Mouse (Mus musculus) olfactory bulb, adult 2 months (tissue): ENCODE measurements at regions not wholly inside any gene's neighbourhood (a gene's known extent, or its start where the extent isn't known, plus 50 kb on each side); places are given as distances from the start of the nearest gene placed in this dataset.

Experiments
- H3K27ac ChIP-seq: fragments of 200-500 bp; 2 replicates; pipeline ENCODE4 v1.5.1; 2012; ENCODE audit warnings: low read depth, low read length; ENCODE audit not compliant: insufficient read depth
- H3K4me1 ChIP-seq: fragments of 200-500 bp; 2 replicates; pipeline ENCODE4 v1.6.1; 2012; ENCODE audit warnings: low read length; ENCODE audit not compliant: control insufficient read depth, insufficient read depth
- H3K4me3 ChIP-seq: fragments of 200-500 bp; 2 replicates; pipeline ENCODE4 v1.5.1; 2012; ENCODE audit warnings: mild to moderate bottlenecking, low read depth, low read length, moderate library complexity; ENCODE audit not compliant: insufficient read depth
- CTCF ChIP-seq: fragments of 200-500 bp; IDR thresholded peaks from 2 replicates; pipeline ENCODE4 v1.5.1; 2012; ENCODE audit warnings: low read depth, mild to moderate bottlenecking, low read length, moderate library complexity; ENCODE audit not compliant: insufficient read depth
- POLR2A ChIP-seq: fragments of 200-500 bp; IDR thresholded peaks from 2 replicates; pipeline ENCODE4 v1.6.1; 2012; ENCODE audit warnings: mild to moderate bottlenecking, low read depth, low read length, moderate library complexity; ENCODE audit not compliant: insufficient read depth
- WGBS: fragments of 180-500 bp; shearing (Covaris S2); methylation state at CpG from one replicate; pipeline ENCODE4 v1.1.7; 2018; 5-methylcytosine and 5-hydroxymethylcytosine counted together

DNA sequence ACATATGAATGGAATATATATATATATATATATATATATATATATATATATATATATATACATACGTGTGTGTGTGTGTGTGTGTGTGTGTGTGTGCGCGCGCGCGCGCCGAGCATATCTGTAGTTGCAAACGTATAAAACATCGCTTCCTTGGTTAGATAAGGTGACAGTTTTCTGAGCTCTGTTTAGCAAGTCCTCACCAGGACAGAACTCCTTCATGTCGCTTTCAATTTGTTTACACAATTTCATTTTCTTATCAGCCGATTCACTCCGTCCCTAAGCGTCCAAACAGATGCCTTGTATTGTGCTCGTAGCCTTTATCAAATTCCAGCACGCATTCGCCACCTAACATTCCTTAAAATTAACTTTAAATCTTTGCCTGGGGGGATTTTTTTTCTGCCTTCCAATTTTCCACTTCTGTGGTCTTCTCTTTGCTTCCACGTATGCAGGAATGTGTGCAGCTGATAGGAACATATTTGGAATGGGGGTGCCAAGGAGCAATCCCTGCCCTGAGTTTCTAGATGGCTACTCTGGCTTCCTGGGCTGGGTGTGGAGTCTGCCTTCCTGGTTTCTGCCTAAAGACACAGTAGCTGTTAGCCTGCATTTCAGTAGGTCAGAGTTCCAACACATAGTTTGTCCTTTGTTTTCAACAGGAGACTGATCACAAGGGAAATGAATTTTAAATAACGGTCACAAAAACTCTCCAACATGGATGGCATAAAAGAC, 575.7 kb downstream of the Robo2 start:
- WGBS = 89% methylated on average over 19 of the region's 19 CpGs
- TF ChIP-seq POLR2A (no peak), CTCF (no peak)
- no peaks in the 10 kb centered on the region for H3K4me1 ChIP-seq
- no peak overlapping the region for H3K27ac ChIP-seq
- H3K4me3 ChIP-seq = no peak overlapping the region

DNA sequence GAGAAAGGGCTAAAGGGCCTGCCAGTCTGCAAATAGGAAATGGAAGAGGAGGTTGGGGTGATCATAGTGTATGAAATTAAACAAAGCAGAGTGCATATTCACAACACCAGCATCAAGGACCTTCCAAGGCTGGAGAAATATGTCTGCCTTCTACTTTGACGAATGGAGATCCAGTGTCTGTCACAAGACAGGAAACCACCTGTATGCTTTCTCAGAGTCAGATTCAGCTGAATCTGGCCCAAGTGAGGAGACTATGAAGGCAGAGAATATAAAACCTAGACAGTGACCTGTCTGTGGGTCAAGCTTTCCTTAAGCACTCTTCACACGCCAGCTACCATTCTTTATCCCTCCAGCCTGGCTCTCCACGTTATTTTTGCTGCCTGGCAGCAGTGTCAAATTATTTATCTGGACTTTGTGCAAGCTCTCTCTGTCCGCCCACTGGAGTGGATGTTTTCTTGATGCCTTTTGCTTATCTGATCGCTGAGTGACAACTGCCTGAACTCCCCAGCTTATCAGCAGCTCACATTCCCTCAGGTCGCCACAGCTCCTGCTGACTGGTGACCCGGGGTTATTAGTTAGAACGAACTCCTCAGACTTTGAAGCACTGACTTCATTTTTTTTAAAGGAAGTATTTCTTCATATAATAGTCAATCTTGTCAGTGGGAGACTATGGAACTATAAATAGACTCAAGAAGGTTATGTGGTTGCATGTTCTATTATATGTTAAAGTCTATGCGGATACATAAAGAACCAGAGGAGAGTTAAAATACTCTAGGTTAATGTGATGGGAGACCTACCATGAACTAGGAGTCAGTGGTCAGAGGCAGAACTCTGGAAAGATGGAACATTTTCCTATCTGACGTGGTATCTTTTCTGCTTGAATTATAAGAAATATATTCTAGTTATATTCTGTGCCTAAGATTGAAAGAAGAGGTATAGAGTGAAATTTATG, 590.0 kb downstream of the Robo2 start:
- Histone ChIP-seq H3K4me1 (no peaks in the 10 kb centered on the region), H3K4me3 (no peak overlapping the region), H3K27ac (no peak overlapping the region)
- TF ChIP-seq POLR2A (no peak), CTCF (no peak)
- WGBS = 85% methylated on average over 10 of the region's 10 CpGs

DNA sequence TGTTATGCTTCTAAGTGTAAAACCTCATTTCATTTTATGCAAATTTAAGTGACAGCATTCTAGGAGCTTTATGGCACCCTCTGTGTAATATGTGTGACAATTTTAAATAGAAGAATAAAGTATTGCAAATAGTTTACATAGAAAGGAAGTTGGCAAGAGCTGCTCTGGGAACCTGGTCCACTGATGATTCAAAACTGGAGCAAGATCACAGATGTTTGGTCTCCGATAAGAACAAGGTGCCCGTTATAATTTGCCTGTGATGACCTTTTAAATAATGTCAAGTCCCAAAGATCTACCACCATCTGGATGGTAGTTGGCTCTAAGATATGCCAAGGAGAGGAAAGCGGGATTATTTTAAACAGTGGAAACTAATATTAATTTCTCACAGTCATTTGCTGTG, 607.1 kb downstream of the Robo2 start:
- H3K4me3 ChIP-seq = no peak overlapping the region
- WGBS = 90% methylated on average over 3 of the region's 3 CpGs
- no peak overlapping the region for H3K27ac ChIP-seq
- TF ChIP-seq POLR2A = no peak
- TF ChIP-seq CTCF = no peak
- no peaks in the 10 kb centered on the region for H3K4me1 ChIP-seq

DNA sequence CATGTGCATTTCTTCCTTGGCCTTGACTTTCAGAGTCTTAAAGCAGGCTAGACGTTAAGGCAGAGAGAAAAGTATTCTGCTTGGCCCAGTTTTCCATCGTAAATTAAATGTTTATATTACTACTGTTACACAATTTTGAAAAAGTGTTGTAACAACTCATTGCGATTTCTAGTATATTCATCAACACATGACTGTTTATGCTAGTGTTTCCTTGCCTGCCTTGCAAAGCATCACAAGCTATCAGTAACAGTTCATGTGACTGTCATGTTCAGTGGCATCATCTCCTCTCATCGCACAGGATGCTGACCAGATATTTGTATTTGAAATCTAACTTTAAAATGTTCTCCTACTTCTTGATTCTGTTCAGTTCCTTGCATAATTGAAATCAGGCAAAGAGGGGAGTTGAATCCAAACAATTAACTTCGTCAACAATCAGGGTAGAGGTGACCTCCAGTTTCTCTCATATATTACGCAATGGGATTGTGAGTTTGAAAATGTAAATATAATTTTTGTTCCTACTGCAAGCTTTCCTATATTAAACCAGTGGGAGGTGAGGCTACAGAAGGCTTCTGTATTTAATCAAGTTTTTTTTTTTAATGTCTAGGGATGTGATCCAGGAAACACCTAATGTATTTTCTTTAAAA, 615.0 kb downstream of the Robo2 start:
- no peaks in the 10 kb centered on the region for H3K4me1 ChIP-seq
- no peak for TF ChIP-seq CTCF
- TF ChIP-seq POLR2A = no peak
- no peak overlapping the region for H3K4me3 ChIP-seq
- WGBS = 91% methylated on average over 6 of the region's 6 CpGs
- H3K27ac ChIP-seq = no peak overlapping the region

DNA sequence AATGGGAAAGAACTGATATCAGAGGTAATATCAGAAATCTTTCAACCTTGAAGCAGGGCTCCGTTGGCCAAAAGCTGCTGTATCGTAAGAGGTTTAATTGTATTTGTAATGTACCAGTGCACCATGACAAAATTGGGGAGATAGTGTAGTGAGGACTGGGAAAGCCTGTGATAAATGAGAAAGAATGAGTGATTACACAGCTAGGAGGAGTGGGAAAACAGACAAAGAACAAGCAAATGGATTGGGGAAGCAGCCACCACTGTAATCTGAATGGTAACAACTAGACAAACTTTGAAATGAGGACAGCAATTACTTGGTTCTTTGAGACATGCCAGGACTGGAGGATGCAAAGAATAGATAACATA, 626.6 kb downstream of the Robo2 start:
- WGBS = 86% methylated on average over 2 of the region's 2 CpGs
- no peaks in the 10 kb centered on the region for H3K4me1 ChIP-seq
- H3K4me3 ChIP-seq = no peak overlapping the region
- TF ChIP-seq POLR2A (no peak), CTCF (no peak)
- H3K27ac ChIP-seq = no peak overlapping the region

DNA sequence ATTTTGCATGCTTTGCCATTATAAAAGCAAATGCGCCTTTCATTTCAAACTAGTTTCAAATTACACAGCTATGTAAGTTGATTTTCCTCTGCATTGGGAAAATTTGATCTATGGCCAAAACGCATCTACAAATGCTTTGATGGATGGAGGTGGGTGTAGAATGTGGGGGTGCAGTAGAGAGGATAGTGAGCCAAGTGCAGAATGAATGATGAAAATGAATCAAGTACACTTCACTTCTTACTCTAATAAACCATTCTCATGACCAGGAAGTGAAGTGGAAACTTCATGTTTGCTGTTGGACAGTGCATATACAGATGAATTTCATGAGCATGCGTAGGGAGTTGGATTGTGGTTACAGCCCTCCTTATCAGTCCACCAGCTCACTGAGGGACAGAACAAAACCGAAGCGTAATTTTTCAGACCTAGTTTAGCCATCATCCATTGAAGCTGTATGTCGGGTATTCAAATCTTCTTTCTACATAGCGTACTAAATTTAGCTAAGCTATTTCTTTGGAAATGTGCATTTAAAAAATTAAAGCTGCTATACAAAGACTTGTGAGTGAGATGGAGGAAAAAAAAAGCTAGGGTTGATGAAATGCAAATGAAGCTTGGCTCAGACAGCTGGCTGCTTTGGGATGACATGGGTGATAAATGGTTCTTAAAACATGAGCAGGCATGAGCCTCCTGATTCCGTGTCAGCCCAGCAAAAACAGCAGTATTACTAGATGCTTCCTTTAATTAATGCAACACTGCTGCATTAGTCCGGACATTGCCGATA, 627.1 kb downstream of the Robo2 start:
- TF ChIP-seq CTCF = no peak
- no peak for TF ChIP-seq POLR2A
- Histone ChIP-seq H3K27ac (no peak overlapping the region), H3K4me1 (no peaks in the 10 kb centered on the region), H3K4me3 (no peak overlapping the region)
- 80% methylated on average over 10 of the region's 10 CpGs for WGBS

DNA sequence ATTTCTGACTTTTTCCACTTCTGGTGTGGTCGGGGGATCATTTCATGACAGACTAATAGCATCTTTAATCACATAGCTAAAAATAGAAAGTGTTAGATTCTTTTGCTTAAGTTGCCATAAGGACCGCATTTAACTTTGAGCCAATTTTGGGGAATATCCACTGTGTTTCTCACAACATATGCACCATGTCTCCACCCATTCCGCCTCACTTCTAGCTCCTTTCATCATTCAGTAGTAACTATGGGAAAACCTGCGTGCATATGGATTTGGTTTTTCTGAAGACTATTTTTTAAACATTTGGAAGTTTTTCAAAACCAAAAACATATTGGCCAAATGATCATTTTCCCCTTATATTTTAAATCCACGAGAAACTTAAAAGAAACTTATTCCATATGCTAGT, 639.2 kb downstream of the Robo2 start:
- Histone ChIP-seq H3K4me3 (no peak overlapping the region), H3K4me1 (no peaks in the 10 kb centered on the region), H3K27ac (no peak overlapping the region)
- WGBS = 74% methylated on average over 5 of the region's 5 CpGs
- no peak for TF ChIP-seq POLR2A
- TF ChIP-seq CTCF = no peak

DNA sequence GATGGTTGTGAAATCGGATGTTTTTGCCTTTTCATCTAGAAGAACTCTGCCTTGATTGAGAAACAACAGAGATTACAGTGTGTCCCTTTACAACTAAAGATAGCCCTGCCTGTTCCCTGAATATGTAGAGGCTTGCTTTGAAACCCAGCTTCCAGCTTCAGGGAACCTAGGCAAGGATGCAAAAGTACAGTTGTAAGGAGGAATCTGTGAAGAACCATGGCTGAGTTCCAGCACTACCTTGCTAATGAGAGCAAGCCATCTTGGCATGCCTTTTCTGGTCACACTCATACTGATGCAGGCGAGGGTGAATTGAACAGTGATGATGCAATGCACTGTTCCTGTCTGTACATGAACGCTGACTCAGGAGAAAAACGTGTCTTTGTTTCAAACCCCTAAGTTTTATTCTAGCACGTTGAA, 641.2 kb downstream of the Robo2 start:
- 51% methylated on average over 5 of the region's 5 CpGs for WGBS
- no peaks in the 10 kb centered on the region for H3K4me1 ChIP-seq
- no peak overlapping the region for H3K27ac ChIP-seq
- TF ChIP-seq POLR2A = no peak
- no peak for TF ChIP-seq CTCF
- no peak overlapping the region for H3K4me3 ChIP-seq
